ENCODE assay signal across 7 mouse cellular contexts in genomic region chr2:13672946-13673345, GRCm38 (mm10).
DNase-seq lines count a peak whose midpoint lies in the region; ATAC-seq and TF ChIP-seq lines count a peak whose summit lies in the region.

No protein-coding gene starts in this region.

- H3K4me3 ChIP-seq in kidney, adult 2 months (ENCODE audit: insufficient read depth, low read depth, low read length) = no peak overlapping the region
- H3K4me3 ChIP-seq in E14TG2a.4 (replicated peaks; ENCODE audit: low read length) = no peak overlapping the region
- no peak overlapping the region for H3K4me3 ChIP-seq in bone marrow macrophage, adult 2 months (ENCODE audit: insufficient read depth, low read length)
- H3K4me3 ChIP-seq in forebrain, embryonic 12.5 days (replicated peaks) = no peak overlapping the region

- H3K27me3 ChIP-seq in kidney, adult 2 months (replicated peaks; ENCODE audit: control insufficient read depth, insufficient read depth, low read length) = no peaks in the 10 kb centered on the region
- no peaks in the 10 kb centered on the region for H3K27me3 ChIP-seq in E14TG2a.4 (ENCODE audit: insufficient read depth, low read length)
- H3K27me3 ChIP-seq in forebrain, embryonic 12.5 days = no peaks in the 10 kb centered on the region

- no peak overlapping the region for H3K9ac ChIP-seq in forebrain, embryonic 12.5 days

- peaks cover 3% of the 10 kb centered on the region; the same call in 1 of the 2 replicates for H3K4me1 ChIP-seq in kidney, adult 2 months (ENCODE audit: control insufficient read depth, insufficient read depth, low read length)
- peaks cover 6% of the 10 kb centered on the region; the same call in 1 of the 2 replicates for H3K4me1 ChIP-seq in E14TG2a.4 (replicated peaks; ENCODE audit: low read depth, low read length)
- no peaks in the 10 kb centered on the region for H3K4me1 ChIP-seq in bone marrow macrophage, adult 2 months (ENCODE audit: control insufficient read depth, insufficient read depth, low read length)
- no peaks in the 10 kb centered on the region for H3K4me1 ChIP-seq in forebrain, embryonic 12.5 days

- no peak overlapping the region for H3K27ac ChIP-seq in kidney, adult 2 months (ENCODE audit: insufficient read depth, low read depth, low read length)
- H3K27ac ChIP-seq in bone marrow macrophage, adult 2 months (ENCODE audit: insufficient read depth, low read depth, low read length) = no peak overlapping the region
- H3K27ac ChIP-seq in forebrain, embryonic 12.5 days = no peak overlapping the region

- no peaks in the 10 kb centered on the region for H3K9me3 ChIP-seq in E14TG2a.4 (ENCODE audit: low read length)
- no peaks in the 10 kb centered on the region for H3K9me3 ChIP-seq in forebrain, embryonic 12.5 days

- WGBS in kidney, adult 2 months = 78% methylated on average over 3 of the region's 3 CpGs
- WGBS in forebrain, embryonic 12.5 days = 67% methylated on average over 3 of the region's 3 CpGs

- no peaks in the 10 kb centered on the region for H3K36me3 ChIP-seq in kidney, adult 2 months (ENCODE audit: control insufficient read depth, insufficient read depth, low read length)
- H3K36me3 ChIP-seq in E14TG2a.4 (ENCODE audit: insufficient read depth, low read length) = no peaks in the 10 kb centered on the region
- no peaks in the 10 kb centered on the region for H3K36me3 ChIP-seq in forebrain, embryonic 12.5 days (replicated peaks)

- TF ChIP-seq POLR2A in kidney, adult 2 months (IDR thresholded peaks at IDR 0.05; ENCODE audit: low read depth, low read length) = no peak
- TF ChIP-seq POLR2A in bone marrow macrophage, adult 2 months (IDR thresholded peaks at IDR 0.05; ENCODE audit: borderline replicate concordance, low read depth, low read length) = no peak

- no peak for ATAC-seq in forebrain, embryonic 12.5 days (ENCODE audit: low FRiP score)

- no peak overlapping the region for H3K4me2 ChIP-seq in forebrain, embryonic 12.5 days

- peak; percentile 54 for TF ChIP-seq CTCF in kidney, adult 2 months (conservative IDR thresholded peaks at IDR 0.05; ENCODE audit: insufficient read depth, insufficient read length, low read depth, low read length)
- peak; percentile 93 for TF ChIP-seq CTCF in E14TG2a.4 (conservative IDR thresholded peaks at IDR 0.05; ENCODE audit: low read length)
- TF ChIP-seq CTCF in bone marrow macrophage, adult 2 months (IDR thresholded peaks at IDR 0.05; ENCODE audit: low read depth, low read length) = peak; percentile 85

- no peak for DNase-seq in kidney, adult 2 months
- DNase-seq in kidney, adult 11 months = no peak
- DNase-seq in lung, postnatal 36 days = peak; percentile 36
- peak; percentile 56 to 70 for DNase-seq in thymus, postnatal 36 days

Comparison
In these comparisons a context has a peak if more than half of its experiments do, and no peak if none do; other contexts are left out.
1. DNase-seq: peak in lung, postnatal 36 days (single experiment) and thymus, postnatal 36 days (2 of 2); none in kidney, adult 2 months (single experiment) and kidney, adult 11 months (single experiment).
2. Peak in every context shown above with its lines, with median percentiles within 50 percentile points of each other: CTCF ChIP-seq.